Mouse (Mus musculus) forebrain, postnatal 0 days (tissue): ENCODE measurements around the gene Maco1. TPM values are rescaled to one million over a fixed set of nuclear protein-coding genes. Genes with fewer than 3 reads are reported as not detected.
"Not testable (repeated sequence)": the region's sequence is repeated elsewhere in the genome, so short reads cannot be mapped to it uniquely, and the experiment has no call there.

Source experiments
- ATAC-seq: fragments of 200-750 bp; cut with Nextera tagmentation; 2 replicates; pipeline ENCODE4 v1.8.0; 2017; ENCODE audit warnings: mild to moderate bottlenecking, moderate library complexity
- DNase-seq: peaks from one replicate; pipeline ENCODE4 v3.0.0-alpha.2; 2015
- H3K27ac ChIP-seq: fragments of 300-500 bp; sonication (generic); 2 replicates; pipeline ENCODE4 v1.5.1; 2014; ENCODE audit warnings: low read depth, mild to moderate bottlenecking, antibody characterized with exemption, low read length, moderate library complexity, mixed read lengths
- H3K27me3 ChIP-seq: fragments of 300-500 bp; sonication (generic); 2 replicates; pipeline ENCODE4 v1.6.1; 2014; ENCODE audit warnings: mild to moderate bottlenecking, low read length, mixed read lengths; ENCODE audit not compliant: insufficient read depth
- H3K36me3 ChIP-seq: fragments of 300-500 bp; sonication (generic); 2 replicates; pipeline ENCODE4 v1.6.1; 2014; ENCODE audit warnings: mild to moderate bottlenecking, moderate library complexity; ENCODE audit not compliant: insufficient read depth
- H3K4me1 ChIP-seq: fragments of 300-500 bp; sonication (generic); 2 replicates; pipeline ENCODE4 v1.6.1; 2014; ENCODE audit warnings: antibody characterized with exemption; ENCODE audit not compliant: insufficient read depth
- H3K4me2 ChIP-seq: fragments of 300-500 bp; sonication (generic); 2 replicates; pipeline ENCODE4 v1.6.1; 2014; ENCODE audit warnings: low read depth, mild to moderate bottlenecking, moderate library complexity
- H3K4me3 ChIP-seq: fragments of 300-500 bp; sonication (generic); 2 replicates; pipeline ENCODE4 v1.5.1; 2014; ENCODE audit warnings: low read depth, low read length, mixed read lengths
- H3K9ac ChIP-seq: fragments of 300-500 bp; sonication (generic); 2 replicates; pipeline ENCODE4 v1.6.1; 2014; ENCODE audit warnings: mild to moderate bottlenecking
- H3K9me3 ChIP-seq: fragments of 300-500 bp; sonication (generic); 2 replicates; pipeline ENCODE4 v1.6.1; 2016; ENCODE audit warnings: low read length
- CTCF ChIP-seq: sonication (generic); IDR thresholded peaks from 2 replicates; pipeline ENCODE4 v1.5.1; 2016; ENCODE audit warnings: antibody characterized with exemption, control low read depth, low read depth
- WGBS: fragments of 180-500 bp; shearing (Covaris S2); extraction: QIAGEN DNeasy Blood & Tissue Kit; methylation state at CpG from one replicate; pipeline ENCODE4 v1.1.7; 2014; 5-methylcytosine and 5-hydroxymethylcytosine counted together
- polyA plus RNA-seq: library from polyadenylated mRNA; unstranded; fragments of >200 nt; fragmentation: Nextera tagmentation; extraction: Ambion mirVana; gene quantifications from 2 replicates; pipeline ENCODE4 v1.2.1, GENCODE M21; 2015
- total RNA-seq: library from RNA; depleted of rRNA; stranded (reverse); fragments of >200 nt; gene quantifications from 2 replicates; pipeline ENCODE4 v1.2.3, GENCODE M21; 2014

The Maco1 gene
- total and polyA plus RNA-seq, 2 experiments from 2014 or later = 78.4 to 103 TPM

DNA sequence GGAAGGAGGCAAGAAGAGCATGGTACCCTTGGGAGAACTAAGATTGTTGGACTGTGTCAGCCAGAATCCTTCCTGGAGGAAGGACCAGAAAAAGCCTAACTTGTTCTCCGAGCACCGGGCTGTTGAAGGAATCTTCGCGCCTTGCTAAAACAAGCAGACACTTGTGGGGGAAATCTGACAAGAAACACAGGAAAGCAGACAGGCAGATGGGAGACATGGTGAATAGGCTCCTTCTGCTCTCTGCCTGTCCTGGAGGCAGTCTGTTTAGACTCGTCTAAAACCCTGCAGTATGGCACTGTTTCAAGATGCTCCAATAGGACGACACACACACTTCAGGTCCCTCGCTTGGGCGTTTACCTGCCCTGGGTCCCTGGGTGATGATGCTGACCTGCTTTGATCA is 53.0 kb downstream of the Maco1 start:
- peaks cover 45% of the 10 kb centered on the region for H3K36me3 ChIP-seq
- no peaks in the 10 kb centered on the region for H3K9me3 ChIP-seq
- no peak overlapping the region for H3K9ac ChIP-seq
- H3K4me1 ChIP-seq = no peaks in the 10 kb centered on the region
- H3K27me3 ChIP-seq = no peaks in the 10 kb centered on the region
- no peak overlapping the region for H3K4me2 ChIP-seq
- peak overlapping the region; percentile 62 for H3K27ac ChIP-seq
- no peak for TF ChIP-seq CTCF
- 58% methylated on average over 8 of the region's 8 CpGs for WGBS
- DNase-seq (peak; percentile 55), ATAC-seq (peak; percentile 60)
- no peak overlapping the region for H3K4me3 ChIP-seq

DNA sequence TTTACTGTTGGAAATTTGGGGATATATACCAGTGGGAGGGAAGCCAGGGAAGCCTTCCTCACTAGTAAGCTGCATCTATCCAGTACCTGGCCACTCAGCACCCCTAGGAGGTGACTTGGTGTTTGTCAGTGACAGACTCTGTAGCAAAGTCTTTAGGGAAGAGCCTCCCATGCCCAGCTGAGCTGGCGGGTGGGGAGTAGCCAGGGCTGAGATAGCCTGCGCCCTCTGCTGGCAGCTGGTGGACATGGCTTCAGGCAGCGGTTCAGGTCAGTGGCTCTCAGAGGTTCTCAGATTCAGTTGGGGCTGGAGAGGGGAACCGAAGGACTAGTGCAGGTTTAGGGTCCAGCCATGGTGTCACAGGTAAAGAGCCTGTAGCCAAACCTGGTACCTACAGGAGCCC is 53.9 kb downstream of the Maco1 start:
- peak; percentile 79 for DNase-seq
- peaks cover 37% of the 10 kb centered on the region for H3K36me3 ChIP-seq
- peak; percentile 90 for TF ChIP-seq CTCF
- H3K4me1 ChIP-seq = no peaks in the 10 kb centered on the region
- peak; percentile 67 for ATAC-seq
- no peak overlapping the region for H3K4me3 ChIP-seq
- no peak overlapping the region for H3K27ac ChIP-seq
- H3K9ac ChIP-seq = no peak overlapping the region
- 5% methylated on average over 4 of the region's 4 CpGs for WGBS
- H3K4me2 ChIP-seq = no peak overlapping the region
- no peaks in the 10 kb centered on the region for H3K27me3 ChIP-seq
- no peaks in the 10 kb centered on the region for H3K9me3 ChIP-seq

DNA sequence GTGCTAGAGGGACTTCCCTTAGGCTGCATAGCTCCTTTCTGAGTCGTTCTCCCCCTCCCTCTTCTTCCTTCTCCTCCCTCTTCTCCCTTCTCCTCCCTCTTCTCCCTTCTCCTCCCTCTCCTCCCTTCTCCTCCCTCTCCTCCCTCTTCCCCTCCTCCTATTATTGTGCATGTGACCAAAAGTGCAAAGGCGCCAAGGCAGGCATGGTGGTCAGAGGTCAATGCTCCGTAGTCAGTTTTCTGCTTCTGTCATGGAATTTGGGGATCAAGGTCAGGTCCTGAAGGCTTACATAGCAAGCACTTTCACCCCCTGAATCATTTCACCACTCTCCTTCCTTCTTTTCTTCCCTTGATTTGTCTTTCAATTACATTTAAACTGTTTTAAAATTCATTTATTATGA is 54.3 kb downstream of the Maco1 start:
- whole genome bisulfite sequencing = 63% methylated on average over 3 of the region's 3 CpGs
- Histone ChIP-seq H3K9me3 (no peaks in the 10 kb centered on the region), H3K9ac (no peak overlapping the region), H3K27ac (no peak overlapping the region), H3K27me3 (no peaks in the 10 kb centered on the region), H3K4me3 (no peak overlapping the region), H3K4me1 (no peaks in the 10 kb centered on the region), H3K36me3 (peaks cover 34% of the 10 kb centered on the region), H3K4me2 (no peak overlapping the region)
- DNase-seq = no peak
- no peak for TF ChIP-seq CTCF
- no peak for ATAC-seq

GRCm38 (mm10) chr4:134797621-134798020 is 55.5 kb downstream of the Maco1 start:
- H3K4me1 ChIP-seq = no peaks in the 10 kb centered on the region
- TF ChIP-seq CTCF = no peak
- no peaks in the 10 kb centered on the region for H3K27me3 ChIP-seq
- H3K9me3 ChIP-seq = no peaks in the 10 kb centered on the region
- no peak for DNase-seq
- peaks cover 23% of the 10 kb centered on the region for H3K36me3 ChIP-seq
- H3K27ac ChIP-seq = no peak overlapping the region
- H3K4me2 ChIP-seq = no peak overlapping the region
- ATAC-seq = no peak
- no peak overlapping the region for H3K9ac ChIP-seq
- 80% methylated on average over 6 of the region's 6 CpGs for WGBS
- no peak overlapping the region for H3K4me3 ChIP-seq

GRCm38 (mm10) chr4:134796581-134797361 is 56.4 kb downstream of the Maco1 start:
- WGBS = 25% methylated on average over 7 of the region's 7 CpGs
- no peak for ATAC-seq
- H3K9ac ChIP-seq = no peak overlapping the region

DNA sequence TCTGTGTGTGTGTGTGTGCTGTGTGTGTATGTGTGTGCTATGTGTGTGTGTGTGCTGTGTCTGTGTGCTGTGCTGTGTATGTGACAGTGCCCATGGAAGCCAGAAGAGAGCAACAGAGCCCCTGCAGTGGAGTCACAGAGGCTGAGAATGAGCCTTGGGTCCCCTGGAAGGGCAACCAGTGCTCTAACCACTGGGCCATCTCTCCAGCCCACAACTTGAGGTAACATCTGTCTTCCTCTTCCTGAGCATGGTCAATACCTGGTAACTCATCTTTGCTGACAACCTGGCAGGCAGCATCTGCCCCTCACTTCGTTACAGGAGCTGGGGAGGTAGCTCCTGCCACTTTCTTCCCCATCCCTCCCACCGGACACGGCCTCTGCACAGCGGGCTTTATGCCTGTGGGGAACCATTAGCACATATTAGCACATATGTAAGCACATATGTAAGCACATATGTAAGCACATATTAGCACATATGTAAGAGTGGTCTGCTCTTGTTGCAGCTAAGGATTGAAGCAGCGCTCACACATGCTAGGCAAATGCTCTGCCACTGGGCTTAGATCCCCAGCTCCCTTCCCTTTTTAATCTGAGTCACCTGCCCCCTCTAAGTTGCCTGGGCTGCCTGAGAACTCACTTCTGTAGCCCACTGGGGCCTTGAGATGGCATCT is 57.2 kb downstream of the Maco1 start:
- no peaks in the 10 kb centered on the region for H3K4me1 ChIP-seq
- TF ChIP-seq CTCF = no peak
- H3K4me2 ChIP-seq = no peak overlapping the region
- no peak overlapping the region for H3K4me3 ChIP-seq
- no peak for DNase-seq
- no peaks in the 10 kb centered on the region for H3K9me3 ChIP-seq
- 74% methylated on average over 5 of the region's 5 CpGs for WGBS
- no peaks in the 10 kb centered on the region for H3K27me3 ChIP-seq
- no peak overlapping the region for H3K27ac ChIP-seq
- H3K9ac ChIP-seq = no peak overlapping the region
- H3K36me3 ChIP-seq = peaks cover 7% of the 10 kb centered on the region; the same call in 1 of the 2 replicates
- ATAC-seq = no peak

More at GRCm38 (mm10) chr4:134796581-134797361, 56.4 kb downstream of the Maco1 start:
- no peak for TF ChIP-seq CTCF
- H3K27me3 ChIP-seq = no peaks in the 10 kb centered on the region
- no peak overlapping the region for H3K27ac ChIP-seq
- DNase-seq = no peak
- H3K4me3 ChIP-seq = no peak overlapping the region
- H3K36me3 ChIP-seq = peaks cover 16% of the 10 kb centered on the region
- no peak overlapping the region for H3K4me2 ChIP-seq
- H3K4me1 ChIP-seq = no peaks in the 10 kb centered on the region
- no peaks in the 10 kb centered on the region for H3K9me3 ChIP-seq

GRCm38 (mm10) chr4:134794959-134795358 is 58.2 kb downstream of the Maco1 start:
- not testable (repeated sequence) for H3K9me3 ChIP-seq, H3K36me3 ChIP-seq, H3K27ac ChIP-seq, ATAC-seq, H3K9ac ChIP-seq, H3K27me3 ChIP-seq, H3K4me1 ChIP-seq, DNase-seq, H3K4me2 ChIP-seq, H3K4me3 ChIP-seq
- peak; percentile 42; the same call in 1 of the 2 replicates for TF ChIP-seq CTCF
